Mouse (Mus musculus) common myeloid progenitor, adult 5-6 weeks (primary cell): ENCODE measurements around the gene Gm28710. TPM values are rescaled to one million over a fixed set of nuclear protein-coding genes. Genes with fewer than 3 reads are reported as not detected.

ENCODE experiments used
- ATAC-seq: replicated peaks from 2 replicates; pipeline ENCODE4 v1.8.0; 2016; ENCODE audit warnings: low read depth, mild to moderate bottlenecking, moderate TSS enrichment, inconsistent platforms; ENCODE audit not compliant: poor library complexity, severe bottlenecking
- total RNA-seq: library from RNA; stranded (forward); fragments of 200-1000, 187-1606 nt; gene quantifications from 2 replicates; pipeline ENCODE4 v1.2.3, GENCODE M21; 2017

Gene Gm28710
- not detected in 2 replicates for total RNA-seq

DNA sequence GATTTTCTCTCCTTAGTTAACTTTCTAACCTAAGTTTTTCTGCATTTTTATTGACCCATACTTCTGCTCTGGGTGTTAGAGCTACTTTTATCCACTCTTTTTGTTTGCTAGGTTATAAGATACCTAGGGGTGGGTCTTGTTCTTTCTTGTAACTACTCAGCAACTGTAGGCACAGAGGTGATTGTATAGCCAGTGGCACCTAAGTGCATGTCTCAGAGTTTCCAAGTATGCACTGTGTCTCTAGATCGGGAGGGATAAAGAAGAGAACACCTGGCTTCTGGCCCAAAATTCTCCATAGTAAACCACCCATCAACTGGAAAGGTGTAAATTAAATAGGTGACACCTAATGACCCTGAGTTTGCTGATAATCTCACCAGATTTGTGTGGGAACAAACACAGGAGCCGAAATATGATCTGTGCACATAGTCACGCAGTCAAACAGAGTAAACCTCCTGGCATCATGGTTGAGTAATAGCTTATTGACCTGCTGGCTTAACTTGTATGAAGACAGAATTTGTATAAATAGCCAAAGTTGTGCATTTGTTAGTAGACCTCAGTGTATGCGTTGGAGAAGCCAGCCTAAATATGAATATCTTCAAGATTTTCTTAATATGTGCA, at the start of gene Gm28710:
Gene Gm28710 (plus strand): TSS at position 568 of the 618 bp plus-strand sequence.
- no peak for ATAC-seq

DNA sequence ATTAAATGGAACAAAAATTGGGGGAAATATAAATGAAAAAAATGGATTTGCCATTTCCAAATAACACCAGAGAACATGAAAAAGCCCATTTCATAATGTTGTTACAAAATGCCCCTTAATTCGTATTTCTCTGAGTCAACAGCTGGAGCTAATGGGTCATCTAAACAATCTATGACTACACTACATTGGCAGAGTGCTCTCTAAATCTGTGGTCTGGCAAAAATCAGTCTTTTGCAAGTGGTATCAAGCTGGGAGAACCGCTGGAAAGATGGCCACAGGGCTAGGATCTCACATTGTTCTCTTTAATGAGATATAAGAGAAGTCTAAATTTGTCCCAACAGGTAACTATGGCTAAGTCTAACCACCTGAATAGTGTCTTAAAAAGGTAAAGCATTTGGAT, 14.4 kb upstream of the Gm28710 start:
- no peak for ATAC-seq

DNA sequence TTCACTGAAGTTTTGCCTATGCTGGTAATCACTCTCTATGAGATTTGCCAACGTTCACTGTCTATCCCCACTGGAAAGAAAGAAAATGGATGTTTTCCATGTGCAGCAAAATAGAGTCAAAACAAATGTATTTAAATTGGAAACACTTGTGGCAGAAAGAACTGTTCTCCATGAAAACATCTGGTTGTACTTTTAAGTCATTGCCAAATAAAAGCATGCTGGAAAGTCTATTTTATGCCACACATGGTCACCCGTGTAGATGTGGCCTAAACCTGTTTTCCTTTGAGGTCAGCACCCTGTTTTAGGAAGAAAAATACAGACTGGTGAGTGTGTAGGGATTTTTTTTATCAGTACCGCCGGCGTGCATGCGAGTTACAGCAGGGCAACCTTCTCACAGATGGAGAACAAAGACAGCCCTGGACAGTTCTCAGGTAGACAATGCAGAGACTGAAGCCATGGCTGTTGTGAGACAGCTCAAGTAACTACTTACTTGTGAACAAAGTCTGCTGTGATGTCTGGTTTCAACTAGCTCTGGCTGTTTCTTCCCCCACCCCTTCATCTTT, 12.9 kb upstream of the Gm28710 start:
- no peak for ATAC-seq

DNA sequence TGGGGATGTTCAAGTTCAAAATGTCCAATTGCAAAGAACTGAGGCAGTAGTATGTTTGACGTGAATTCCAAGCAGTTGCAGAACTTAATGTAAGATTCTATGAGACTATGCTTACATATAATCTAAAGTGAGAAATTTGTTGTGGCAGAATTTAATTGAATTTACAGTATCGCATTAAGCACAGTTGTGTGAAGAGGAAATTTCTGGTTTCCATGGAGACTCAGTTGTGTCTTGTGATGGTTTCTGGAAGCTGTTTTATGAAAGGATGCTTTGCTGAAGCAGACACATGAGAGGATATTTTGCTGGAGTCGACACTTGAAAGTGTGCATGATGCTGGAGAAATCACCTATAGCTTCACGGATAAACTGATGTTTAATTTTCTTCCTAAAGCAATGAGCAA, 6.0 kb upstream of the Gm28710 start:
- ATAC-seq, result no peak

DNA sequence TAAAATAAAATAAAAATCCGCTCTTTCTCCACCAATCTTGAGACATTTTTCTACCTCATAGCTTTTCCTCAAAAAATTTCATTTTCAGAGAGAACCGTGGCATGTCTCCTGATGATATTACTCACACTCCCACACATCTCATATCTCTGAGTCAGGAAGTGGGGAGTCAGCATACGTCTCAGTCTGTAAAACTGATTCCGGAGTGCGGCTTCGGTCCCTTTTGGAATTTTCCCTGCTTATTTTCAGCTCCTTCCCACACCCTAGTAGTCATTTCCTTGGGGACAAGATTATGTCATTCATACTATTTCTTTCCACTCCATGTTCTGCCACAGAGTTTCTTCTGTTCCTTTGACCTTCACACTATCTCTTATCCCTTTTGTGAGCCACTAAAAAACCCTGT, 3.4 kb downstream of the Gm28710 start:
- ATAC-seq, result no peak

- ATAC-seq, result no peak
Measured at GRCm38 (mm10) chr5:16802726-16803125, 11.1 kb downstream of the Gm28710 start.

DNA sequence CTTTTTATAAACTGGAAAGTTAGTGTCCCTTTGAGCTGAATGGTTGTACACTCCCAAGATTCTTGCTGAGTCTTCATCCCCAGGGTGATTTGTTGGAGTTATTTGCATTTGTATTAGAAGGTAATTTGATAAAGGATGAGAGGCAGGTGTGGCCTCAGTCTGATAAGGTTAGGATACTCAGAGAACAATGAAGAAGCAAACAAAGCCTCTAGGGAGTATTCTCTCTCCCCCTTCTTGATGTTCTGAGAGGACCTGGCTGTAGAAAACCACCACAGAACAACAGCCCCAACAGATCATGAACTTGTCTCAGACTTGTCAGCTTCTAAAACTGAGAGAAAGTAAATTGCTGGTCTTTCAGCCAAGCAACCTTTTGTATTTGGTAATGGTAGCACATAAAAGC, 47.4 kb downstream of the Gm28710 start:
- no peak for ATAC-seq

- ATAC-seq, result peak; percentile 99
Measured at GRCm38 (mm10) chr5:16869309-16869915, 77.8 kb downstream of the Gm28710 start.

- ATAC-seq, result no peak
Measured at GRCm38 (mm10) chr5:16894161-16894560, 102.6 kb downstream of the Gm28710 start.

- no peak for ATAC-seq
Measured at GRCm38 (mm10) chr5:16919791-16920190, 128.2 kb downstream of the Gm28710 start.

DNA sequence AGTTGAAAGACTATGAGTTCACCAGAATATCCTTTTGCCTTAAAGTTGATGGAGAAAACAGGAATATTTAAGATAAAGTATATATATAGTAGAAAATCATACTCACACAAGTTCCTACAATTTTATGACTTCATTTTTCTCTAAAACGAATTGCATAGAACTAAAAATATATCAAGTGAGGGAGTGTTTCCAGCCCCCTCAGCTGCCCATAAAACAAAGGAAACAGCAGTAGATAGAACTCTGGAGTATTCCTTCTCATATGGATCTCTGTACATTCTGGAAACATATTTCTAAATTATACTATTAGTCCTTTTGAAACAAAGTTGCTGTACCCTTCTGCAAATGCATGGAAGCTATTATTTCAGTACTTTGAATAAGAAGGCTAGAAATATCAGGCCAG, 130.9 kb downstream of the Gm28710 start:
- no peak for ATAC-seq

Other genes starting within 250 kb of the Gm28710 start
- 22.6 and 23.4 TPM in 2 replicates for gene Hgf, start 238.3 kb upstream of the Gm28710 start, total RNA-seq